Mouse (Mus musculus) liver, embryonic 12.5 days (tissue): ENCODE data around the gene Hoxa7. TPM values are rescaled to one million over a fixed set of nuclear protein-coding genes. Genes with fewer than 3 reads are reported as not detected.

Experiments used
- microRNA counts: library from miRNA; unstranded; fragments of <30 nt; microRNA quantifications from one replicate; lab custom pipeline; 2017
- microRNA-seq: library from miRNA; unstranded; fragments of <30 nt; microRNA quantifications from one replicate; pipeline ENCODE4, GENCODE M21; 2017
- polyA plus RNA-seq: library from polyadenylated mRNA; unstranded; fragments of >200 nt; fragmentation: Nextera tagmentation; extraction: Ambion mirVana; gene quantifications from 2 replicates; pipeline ENCODE4 v1.2.1, GENCODE M21; 2016

Gene Hoxa7
- polyA plus RNA-seq, 1 experiment from 2014 or later, result 0.74 TPM

MicroRNAs within 50 kb of the gene (microRNA counts, 519-probe panel; counts per million panel counts)
- 582 counts per million, percentile 70 among the panel's probes with 10 or more counts for microRNA mmu-miR-196b (lab: Ali Mortazavi, UCI)

Small RNA genes within 50 kb of the gene (microRNA-seq; reads per million reads assigned to microRNA genes)
- gene Mir196b, result 2,134 reads per million, percentile 80 among the genes with 10 or more reads in this experiment

Other genes starting within 250 kb of the Hoxa7 start
- 22.2 and 22.6 TPM in 2 replicates for gene Skap2, start 209.3 kb downstream of the Hoxa7 start, polyA plus RNA-seq
- 1.0 and 1.1 TPM in 2 replicates for gene Hoxa1, start 63.5 kb downstream of the Hoxa7 start, polyA plus RNA-seq
- gene Hoxa2, start 57.0 kb downstream of the Hoxa7 start, polyA plus RNA-seq, result 1.4 TPM in 2 replicates
- gene 5730596B20Rik, start 44.4 kb downstream of the Hoxa7 start, polyA plus RNA-seq, result 0.29 TPM in 2 replicates
- 0.79 and 0.92 TPM in 2 replicates for gene Hoxa4, start 30.1 kb downstream of the Hoxa7 start, polyA plus RNA-seq
- gene Hoxa5, start 17.3 kb downstream of the Hoxa7 start, polyA plus RNA-seq, result 2.1 and 3.1 TPM in 2 replicates
- gene Hoxa6, start 13.1 kb downstream of the Hoxa7 start, polyA plus RNA-seq, result 0.14 and 0.20 TPM in 2 replicates
- 0.97 and 1.2 TPM in 2 replicates for gene Hoxa3, start 8.5 kb downstream of the Hoxa7 start, polyA plus RNA-seq
- gene Gm28308, start 8.5 kb downstream of the Hoxa7 start, polyA plus RNA-seq, result not detected in 2 replicates
- gene Hoxa9, start 9.2 kb upstream of the Hoxa7 start, polyA plus RNA-seq, result 1.2 and 1.4 TPM in 2 replicates
- gene Hoxa10, start 19.0 kb upstream of the Hoxa7 start, polyA plus RNA-seq, result 0.44 and 0.61 TPM in 2 replicates
- 0.06 TPM in 1 of 2 replicates, not detected in the other for gene Hoxa11, start 24.0 kb upstream of the Hoxa7 start, polyA plus RNA-seq
- not detected in 2 replicates for gene Hoxa13, start 39.0 kb upstream of the Hoxa7 start, polyA plus RNA-seq
- gene Evx1, start 91.6 kb upstream of the Hoxa7 start, polyA plus RNA-seq, result 0.06 TPM in 1 of 2 replicates, not detected in the other